Mouse (Mus musculus) 3134 (cell line): ENCODE measurements around the gene Exoc3l.

ENCODE experiments used
- DNase-seq: peaks from one replicate; pipeline ENCODE4 v3.0.0-alpha.2; 2011; ENCODE audit warnings: low spot score; ENCODE audit not compliant: insufficient read length; ENCODE audit errors: extremely low read depth

Gene Exoc3l

GRCm38 (mm10) chr8:105252680-105253537 lies 43.0 kb downstream of the Exoc3l start:
- no peak for DNase-seq

- DNase-seq = no peak
Measured at GRCm38 (mm10) chr8:105251954-105252353, 43.9 kb downstream of the Exoc3l start.

GRCm38 (mm10) chr8:105241016-105241415 lies 54.9 kb downstream of the Exoc3l start:
- DNase-seq = no peak
